Mouse (Mus musculus) cortical plate, adult 2 months (tissue): ENCODE measurements around the gene Tspo. TPM values are rescaled to one million over a fixed set of nuclear protein-coding genes. Genes with fewer than 3 reads are reported as not detected.
A peak's percentile ranks its signal among the peaks of the same experiment; 100 is the strongest.

Source experiments
- H3K27ac ChIP-seq: fragments of 200-500 bp; 2 replicates; pipeline ENCODE4 v1.5.1; 2012; ENCODE audit warnings: low read length, control low read depth, inconsistent platforms; ENCODE audit not compliant: insufficient read depth
- H3K4me1 ChIP-seq: fragments of 200-500 bp; 2 replicates; pipeline ENCODE4 v1.6.1; 2011; ENCODE audit warnings: low read length; ENCODE audit not compliant: control insufficient read depth, insufficient read depth
- H3K4me3 ChIP-seq: fragments of 200-500 bp; 2 replicates; pipeline ENCODE4 v1.5.1; 2011; ENCODE audit warnings: mild to moderate bottlenecking, low read length, control low read depth; ENCODE audit not compliant: insufficient read depth
- CTCF ChIP-seq: fragments of 200-500 bp; IDR thresholded peaks from 2 replicates; pipeline ENCODE4 v1.5.1; 2011; ENCODE audit warnings: mild to moderate bottlenecking, control low read depth, low read length; ENCODE audit not compliant: insufficient read depth; ENCODE audit errors: extremely low read depth
- POLR2A ChIP-seq: fragments of 200-500 bp; IDR thresholded peaks from 2 replicates; pipeline ENCODE4 v1.6.1; 2011; ENCODE audit warnings: mild to moderate bottlenecking, low read length, control low read depth; ENCODE audit not compliant: insufficient read depth; ENCODE audit errors: extremely low read depth
- polyA plus RNA-seq: library from polyadenylated mRNA; depleted of rRNA; stranded (reverse); fragments of >200 nt; gene quantifications from 2 replicates; pipeline ENCODE4 v1.2.3, GENCODE M21; 2012

Tspo gene
- polyA plus RNA-seq, 1 experiment = 11.5 TPM

DNA sequence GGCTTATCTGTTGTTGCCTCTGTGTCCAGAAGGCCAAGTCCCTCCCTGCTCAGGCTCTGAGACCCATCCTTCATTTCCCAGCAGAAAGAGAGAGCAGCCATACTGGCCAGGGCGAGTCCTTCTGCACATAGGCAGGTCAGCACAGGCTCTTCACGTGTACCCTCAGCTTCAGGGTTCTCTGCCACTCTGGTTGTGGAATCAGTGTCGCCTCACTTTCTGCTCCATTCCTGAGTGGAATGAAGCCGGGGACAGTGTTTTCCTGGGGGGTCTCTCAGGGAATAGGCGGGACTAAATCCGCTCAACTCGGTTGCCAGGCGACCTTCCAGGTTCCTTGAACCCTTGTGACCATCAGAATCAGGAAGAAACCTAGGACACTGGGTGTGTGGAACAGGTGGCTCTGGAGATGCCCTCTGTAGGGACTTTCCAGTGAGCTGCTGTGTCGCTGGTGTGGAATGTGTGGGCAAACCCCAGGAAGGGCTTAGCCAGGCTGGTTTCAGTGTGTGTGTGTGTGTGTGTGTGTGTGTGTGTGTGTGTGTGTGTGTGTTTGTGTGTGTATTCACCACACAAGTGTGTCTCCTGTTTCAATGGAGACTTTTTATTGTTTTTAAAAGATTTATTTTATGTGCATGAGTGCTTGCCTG is 21.6 kb upstream of the Tspo start:
- H3K4me3 ChIP-seq = no peak overlapping the region
- no peak for TF ChIP-seq POLR2A
- TF ChIP-seq CTCF = no peak
- H3K27ac ChIP-seq = no peak overlapping the region
- no peaks in the 10 kb centered on the region for H3K4me1 ChIP-seq

DNA sequence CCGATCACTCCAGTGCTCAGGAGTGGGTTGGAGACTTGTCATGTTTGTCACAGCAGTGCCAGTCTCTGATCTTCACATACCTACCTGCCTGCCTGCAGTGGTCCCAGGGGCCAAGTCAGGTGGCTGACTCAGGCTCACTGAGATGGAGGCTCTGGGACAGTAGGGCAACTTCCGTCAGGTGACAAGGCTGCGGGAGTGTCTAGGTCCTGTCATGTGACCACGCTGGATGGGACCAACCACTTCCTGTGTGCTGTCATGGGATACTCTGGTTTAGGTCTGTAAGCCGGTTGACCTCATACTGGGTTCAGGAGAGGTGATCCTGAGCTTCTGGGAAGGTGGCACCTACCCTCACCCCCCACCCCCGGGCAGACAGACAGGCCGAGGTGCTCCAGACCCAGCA is 17.4 kb upstream of the Tspo start:
- no peak for TF ChIP-seq CTCF
- no peak for TF ChIP-seq POLR2A
- no peak overlapping the region for H3K4me3 ChIP-seq
- H3K4me1 ChIP-seq = no peaks in the 10 kb centered on the region
- H3K27ac ChIP-seq = no peak overlapping the region

DNA sequence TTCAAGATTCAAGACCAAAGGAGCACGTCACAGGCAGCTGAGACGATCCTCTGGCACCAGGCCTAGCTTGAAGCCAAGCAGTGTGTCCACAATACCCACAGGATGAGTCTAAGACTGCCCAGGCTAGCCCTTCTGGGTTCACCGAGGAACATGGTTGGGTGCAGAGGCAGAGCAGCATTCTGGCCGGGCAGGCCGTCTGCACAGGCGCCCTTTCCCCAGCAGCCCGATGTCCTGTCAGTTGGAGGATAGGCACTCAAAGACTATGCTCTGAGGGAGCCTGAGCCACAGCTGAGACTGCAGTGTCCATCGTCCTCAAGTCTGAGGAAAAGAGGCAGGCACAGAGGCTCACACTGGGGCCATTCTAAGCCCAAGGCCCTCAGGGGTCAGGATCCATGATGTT is 16.2 kb upstream of the Tspo start:
- Histone ChIP-seq H3K4me1 (no peaks in the 10 kb centered on the region), H3K27ac (no peak overlapping the region), H3K4me3 (no peak overlapping the region)
- TF ChIP-seq CTCF = no peak
- TF ChIP-seq POLR2A = no peak

DNA sequence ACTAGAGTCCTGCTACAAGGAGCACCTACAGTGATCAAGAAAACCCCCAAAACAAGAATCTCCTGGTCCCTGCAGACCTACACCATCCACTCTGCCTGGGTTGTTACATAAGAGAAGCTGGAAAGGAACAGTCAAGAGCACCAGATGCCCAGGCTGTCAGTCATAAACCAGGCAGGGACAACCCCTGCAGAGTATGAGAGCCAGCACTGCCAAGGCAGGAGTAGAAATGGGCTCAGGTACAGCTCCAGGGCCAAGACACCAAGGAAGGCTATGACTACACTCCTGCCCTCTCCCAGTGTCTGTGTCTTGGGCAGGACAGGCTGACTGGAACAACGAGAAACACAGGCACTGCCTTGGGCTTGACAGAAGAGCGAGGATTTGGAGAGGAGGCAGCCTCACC is 13.3 kb upstream of the Tspo start:
- Histone ChIP-seq H3K4me1 (peaks cover 2% of the 10 kb centered on the region; the same call in 1 of the 2 replicates), H3K4me3 (no peak overlapping the region), H3K27ac (no peak overlapping the region)
- TF ChIP-seq POLR2A (no peak), CTCF (no peak)

- Histone ChIP-seq H3K4me3 (no peak overlapping the region), H3K4me1 (peaks cover 2% of the 10 kb centered on the region; the same call in 1 of the 2 replicates), H3K27ac (no peak overlapping the region)
- TF ChIP-seq CTCF (no peak), POLR2A (no peak)
Observed at GRCm38 (mm10) chr15:83553831-83554230, 9.6 kb upstream of the Tspo start.

- Histone ChIP-seq H3K27ac (peak overlapping the region; percentile 50; the same call in 1 of the 2 replicates), H3K4me1 (peaks cover 2% of the 10 kb centered on the region; the same call in 1 of the 2 replicates), H3K4me3 (peak overlapping the region; percentile 26)
- TF ChIP-seq CTCF (no peak), POLR2A (peak; percentile 89)
Observed at GRCm38 (mm10) chr15:83555161-83555974, 8.0 kb upstream of the Tspo start.

GRCm38 (mm10) chr15:83560941-83561477 is 2.4 kb upstream of the Tspo start:
- no peak for TF ChIP-seq POLR2A
- no peak for TF ChIP-seq CTCF
- H3K4me1 ChIP-seq = no peaks in the 10 kb centered on the region
- H3K27ac ChIP-seq = no peak overlapping the region
- no peak overlapping the region for H3K4me3 ChIP-seq

DNA sequence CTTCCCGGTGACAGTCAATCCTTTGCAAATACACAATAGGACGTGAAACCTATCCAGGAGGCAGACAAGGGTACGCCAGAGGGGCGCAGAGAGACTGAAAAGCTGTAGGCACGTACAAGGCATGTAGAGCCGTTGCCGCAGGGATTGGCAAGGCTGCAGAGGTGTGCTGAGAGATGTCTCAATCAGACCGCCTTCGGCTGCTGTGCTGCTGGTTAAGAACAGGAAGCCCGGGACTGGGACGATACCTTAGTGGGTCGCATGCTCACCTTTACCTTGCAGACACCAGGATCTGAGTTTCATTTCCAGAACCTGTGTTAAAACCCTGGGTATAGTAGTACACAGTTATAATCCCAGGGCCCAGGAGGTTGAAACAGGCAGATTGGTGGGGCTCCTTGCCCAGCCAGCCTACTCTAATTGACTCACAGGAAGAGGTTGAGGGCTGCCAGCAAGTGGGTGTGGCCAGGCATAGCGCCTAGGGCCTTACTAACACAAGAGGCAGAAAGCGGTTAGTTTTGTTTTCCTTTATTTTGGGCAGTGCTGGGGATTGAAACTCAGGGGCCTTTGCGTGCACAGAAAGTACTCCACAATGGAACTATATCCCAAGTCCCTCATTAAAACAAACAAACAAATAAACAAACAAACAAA is 644 bp upstream of the Tspo start:
- TF ChIP-seq POLR2A (no peak), CTCF (no peak)
- no peaks in the 10 kb centered on the region for H3K4me1 ChIP-seq
- no peak overlapping the region for H3K27ac ChIP-seq
- H3K4me3 ChIP-seq = no peak overlapping the region

GRCm38 (mm10) chr15:83563857-83564651 is 662 bp downstream of the Tspo start:
- no peak for TF ChIP-seq POLR2A
- TF ChIP-seq CTCF = no peak
- Histone ChIP-seq H3K4me1 (no peaks in the 10 kb centered on the region), H3K27ac (no peak overlapping the region), H3K4me3 (peak overlapping the region; percentile 20)
